Mouse (Mus musculus) megakaryocyte, embryonic 14.5 days (primary cell): Measurements from ENCODE around the gene Nostrin.

ENCODE experiments used
- FLI1 ChIP-seq: IDR thresholded peaks from 2 replicates; pipeline ENCODE4 v1.6.1; 2012; ENCODE audit warnings: low read length, inconsistent platforms, mixed read lengths
- GATA1 ChIP-seq: IDR thresholded peaks from 3 replicates; pipeline ENCODE4 v1.6.1; 2012; ENCODE audit warnings: mixed read lengths, low read length, inconsistent platforms, borderline replicate concordance

GRCm38 (mm10) chr2:69132488-69133040 lies 3.0 kb upstream of the Nostrin start:
- TF ChIP-seq FLI1 (no peak), GATA1 (no peak)
